Mouse (Mus musculus) T-helper 17 cell (primary cell): ENCODE data around the gene Arl5c.
"Not testable (repeated sequence)": the region's sequence is repeated elsewhere in the genome, so short reads cannot be mapped to it uniquely, and the experiment has no call there.

ENCODE experiments used
- in situ Hi-C, 2 experiments: fragments of 300-600 bp; cut with MboI, MseI; formaldehyde crosslinking; loops; 1 replicate in 1 of 2; 2 replicates in 1 of 2; pipeline ENCODE4 v1.15.1; 2025; ENCODE audit warnings: high pct_unique_total_duplicates in 2 of 2

Arl5c gene

GRCm38 (mm10) chr11:97960907-97961306 is 35.1 kb downstream of the Arl5c start:
- in situ Hi-C loops, result no loop called here

DNA sequence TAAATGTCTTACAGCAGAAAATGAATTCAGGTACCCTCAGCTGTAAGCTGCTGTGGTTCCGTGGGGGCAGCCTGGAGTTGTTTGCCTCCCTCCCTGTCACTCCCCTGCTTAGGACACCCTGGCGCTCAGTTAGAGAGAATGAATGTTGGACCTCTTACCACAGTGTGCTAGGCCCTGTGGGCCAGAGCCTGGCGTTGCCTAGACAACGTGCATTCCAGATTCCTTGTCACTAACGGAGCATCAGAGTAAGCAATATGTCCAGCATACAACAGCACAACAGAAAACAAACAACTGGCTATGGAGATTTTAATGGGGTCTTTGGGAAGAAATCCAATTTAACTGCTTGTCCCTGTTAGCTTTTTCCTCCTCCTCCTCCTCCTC is 36.7 kb downstream of the Arl5c start:
- in situ Hi-C loops, result loop anchor here in 1 of 2 experiments (10.0 kb wide), 1 partner anchor 306 kb away; no protein-coding TSS in a partner anchor

DNA sequence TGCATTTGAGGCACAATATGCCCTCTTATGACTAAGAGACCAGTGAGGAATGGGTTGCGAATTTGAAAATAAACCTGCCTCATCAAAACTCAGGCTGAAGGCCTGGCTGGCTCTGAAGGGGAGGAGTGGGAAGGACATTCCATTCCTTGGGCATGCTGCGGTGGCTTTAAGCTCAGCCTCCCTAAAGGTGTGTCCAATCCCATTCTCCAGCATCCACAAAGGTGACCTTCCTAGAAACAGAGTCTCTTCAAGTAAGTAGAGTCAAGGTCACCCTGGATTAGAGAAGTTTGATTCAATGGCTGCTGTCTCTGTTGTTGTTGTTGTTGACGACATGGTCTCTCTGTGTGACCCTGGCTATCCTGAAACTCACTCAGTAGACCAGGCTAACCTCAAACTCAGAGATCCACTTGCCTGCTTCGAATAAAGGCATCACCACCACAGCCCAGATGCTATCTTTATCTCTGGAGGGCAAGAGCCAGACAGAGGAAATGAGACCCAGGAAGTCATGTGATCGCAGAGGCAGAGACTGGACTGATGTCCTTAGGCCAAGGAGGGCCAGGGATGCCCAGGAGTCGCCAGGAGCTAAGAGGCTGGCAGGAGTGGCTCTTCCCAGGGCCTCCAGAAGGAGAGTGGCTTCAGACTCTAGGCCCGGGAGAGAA is 37.2 kb downstream of the Arl5c start:
- in situ Hi-C loops, result loop anchor here in 1 of 2 experiments (10.0 kb wide), 1 partner anchor 306 kb away; no protein-coding TSS in a partner anchor

DNA sequence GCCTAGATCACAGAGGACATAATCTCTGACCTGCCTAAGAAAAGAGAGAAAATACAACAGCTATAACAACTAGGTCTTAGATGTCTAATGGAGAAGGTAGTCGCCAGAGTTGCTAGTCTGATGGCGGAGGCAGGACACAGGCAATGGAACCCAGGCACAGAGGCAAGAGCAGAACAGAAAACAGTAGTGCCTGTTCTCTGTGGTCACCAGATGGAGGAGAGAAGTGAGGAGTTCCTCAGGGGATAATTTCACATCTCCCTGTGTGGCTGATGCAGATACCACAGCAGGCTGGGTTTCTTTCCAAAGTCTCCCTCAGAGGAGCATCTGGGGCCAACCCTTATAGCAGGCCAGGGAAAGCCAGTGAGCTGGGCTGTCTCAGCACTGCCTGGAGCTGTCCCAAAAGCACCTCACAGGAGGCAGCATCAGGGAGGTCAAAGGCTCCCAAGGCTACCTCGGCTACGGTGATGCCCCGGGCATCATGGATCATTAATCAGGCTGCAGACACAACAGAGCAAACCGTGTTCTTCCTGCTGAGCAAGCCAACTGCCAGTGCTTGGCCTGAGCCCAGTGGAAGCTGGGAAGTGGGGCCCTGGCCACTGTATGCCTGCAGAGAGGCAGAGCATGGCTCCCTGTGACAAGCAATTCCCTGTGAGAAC is 38.9 kb downstream of the Arl5c start:
- in situ Hi-C loops, result loop anchor here in 1 of 2 experiments (10.0 kb wide), 1 partner anchor 308 kb away; no protein-coding TSS in a partner anchor

DNA sequence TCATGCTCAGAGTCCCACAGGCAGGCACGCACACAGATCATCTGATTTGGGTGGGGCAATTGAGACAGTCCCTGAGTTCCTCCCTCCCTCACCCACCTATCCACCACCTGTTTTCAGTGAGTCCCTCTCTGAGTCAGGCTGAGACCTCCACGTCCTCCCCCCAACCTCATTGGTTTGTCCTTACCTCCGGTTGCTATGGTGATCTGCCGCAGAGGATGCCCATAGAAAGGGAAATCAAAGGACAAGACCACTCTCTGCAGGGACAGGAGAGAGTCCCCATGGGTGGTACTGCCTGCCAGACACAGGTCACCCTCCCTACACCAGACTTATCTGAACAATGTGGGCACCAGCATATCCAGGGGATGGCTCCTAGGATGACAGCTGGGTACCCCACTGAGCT is 40.1 kb downstream of the Arl5c start:
- in situ Hi-C loops, result loop anchor here in 1 of 2 experiments (10.0 kb wide), 1 partner anchor 309 kb away; no protein-coding TSS in a partner anchor

GRCm38 (mm10) chr11:97955146-97955902 is 40.7 kb downstream of the Arl5c start:
- in situ Hi-C loops, result loop anchor here in 1 of 2 experiments (10.0 kb wide), 1 partner anchor 309 kb away; no protein-coding TSS in a partner anchor

DNA sequence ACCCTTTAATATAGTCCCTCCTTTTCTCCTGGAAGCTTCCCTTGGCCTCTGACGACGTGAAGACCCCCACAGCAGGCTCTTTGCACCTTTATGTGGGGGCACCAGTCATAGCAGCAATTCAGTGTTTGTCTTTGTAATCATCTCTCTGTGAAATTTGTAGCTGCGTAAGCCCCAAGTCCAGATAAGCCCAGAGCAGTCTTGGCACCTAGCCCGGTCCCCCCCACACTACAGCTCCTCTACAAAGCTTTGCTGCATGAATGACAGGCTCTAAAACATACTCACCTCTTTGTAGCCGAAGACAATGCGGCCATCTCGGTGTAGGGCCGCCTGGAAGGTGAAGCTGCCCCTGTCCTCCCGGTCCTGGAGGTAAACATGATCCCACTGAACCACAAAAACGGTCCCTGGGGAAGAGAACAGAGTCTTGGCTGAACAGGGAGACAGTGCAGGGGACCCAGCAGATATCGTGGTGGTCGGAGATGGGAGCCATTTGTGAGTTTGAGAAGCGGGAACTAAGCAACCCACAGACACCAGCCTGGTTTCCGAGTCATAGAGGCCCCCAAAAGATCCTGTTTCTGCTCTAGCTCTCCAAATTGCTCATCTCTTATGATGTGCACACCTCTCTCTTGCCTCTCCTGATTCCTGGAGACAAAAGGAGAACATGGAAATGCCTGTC is 41.4 kb downstream of the Arl5c start:
- in situ Hi-C loops, result loop anchor here in 1 of 2 experiments (10.0 kb wide), 1 partner anchor 310 kb away; no protein-coding TSS in a partner anchor

DNA sequence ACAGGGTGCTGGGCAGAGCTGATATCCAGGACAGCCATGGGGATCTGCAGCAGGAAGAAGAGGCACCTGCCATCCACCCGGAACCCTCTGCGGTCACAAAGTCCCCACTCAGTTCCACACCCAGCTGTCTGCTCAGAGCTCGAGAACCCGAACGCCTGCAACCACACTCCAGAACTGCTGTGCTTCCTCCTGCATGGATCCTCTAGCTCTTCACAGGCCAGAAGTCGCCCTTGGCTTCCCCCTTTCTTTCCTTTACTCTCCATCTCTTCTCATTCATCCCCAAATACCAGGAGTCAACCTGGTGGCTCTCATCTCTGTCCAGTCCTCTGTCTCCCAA is 42.1 kb downstream of the Arl5c start:
- in situ Hi-C loops, result loop anchor here in 1 of 2 experiments (10.0 kb wide), 1 partner anchor 311 kb away; no protein-coding TSS in a partner anchor

DNA sequence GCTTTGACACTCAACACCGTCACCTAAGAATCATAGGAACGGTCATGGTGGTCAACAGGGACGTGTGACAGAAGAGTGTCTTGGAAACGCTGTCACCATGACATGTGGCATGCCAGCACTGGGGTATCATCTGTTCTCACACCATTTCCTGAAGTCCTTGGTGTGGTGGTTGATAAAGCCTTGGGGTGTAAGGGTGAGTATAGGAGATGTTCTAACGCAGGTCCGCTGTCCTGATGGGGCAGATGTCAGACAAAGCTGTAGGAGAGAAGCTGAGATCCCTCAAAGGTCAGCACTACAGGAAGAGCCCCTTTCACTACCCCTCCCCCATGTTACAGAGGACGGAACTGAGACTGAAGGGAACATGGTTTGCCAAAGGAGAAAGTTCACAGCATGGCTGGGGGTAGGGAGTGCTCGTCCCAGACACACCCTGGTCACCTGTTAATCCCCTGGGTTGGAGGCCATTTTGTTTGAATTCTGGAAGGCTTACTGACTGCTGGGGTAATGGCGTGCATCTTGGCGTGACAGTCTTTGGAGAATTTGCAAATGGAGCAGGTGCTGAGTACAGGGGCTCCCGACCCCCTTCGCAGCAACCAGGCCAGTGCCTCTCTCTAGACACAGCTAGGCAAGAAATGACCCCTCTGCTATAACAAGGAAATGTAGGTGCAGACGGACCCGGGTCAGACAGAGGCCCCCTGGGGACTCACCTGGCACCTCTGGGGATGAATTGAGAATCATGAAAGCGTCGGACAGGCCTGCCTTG is 42.6 kb downstream of the Arl5c start:
- in situ Hi-C loops, result loop anchor here in 1 of 2 experiments (10.0 kb wide), 1 partner anchor 311 kb away; no protein-coding TSS in a partner anchor

- in situ Hi-C loops, result loop anchor here in 1 of 2 experiments (10.0 kb wide), 1 partner anchor 312 kb away; no protein-coding TSS in a partner anchor
These were observed 43.5 kb downstream of the Arl5c start for GRCm38 (mm10) chr11:97952367-97953006.

DNA sequence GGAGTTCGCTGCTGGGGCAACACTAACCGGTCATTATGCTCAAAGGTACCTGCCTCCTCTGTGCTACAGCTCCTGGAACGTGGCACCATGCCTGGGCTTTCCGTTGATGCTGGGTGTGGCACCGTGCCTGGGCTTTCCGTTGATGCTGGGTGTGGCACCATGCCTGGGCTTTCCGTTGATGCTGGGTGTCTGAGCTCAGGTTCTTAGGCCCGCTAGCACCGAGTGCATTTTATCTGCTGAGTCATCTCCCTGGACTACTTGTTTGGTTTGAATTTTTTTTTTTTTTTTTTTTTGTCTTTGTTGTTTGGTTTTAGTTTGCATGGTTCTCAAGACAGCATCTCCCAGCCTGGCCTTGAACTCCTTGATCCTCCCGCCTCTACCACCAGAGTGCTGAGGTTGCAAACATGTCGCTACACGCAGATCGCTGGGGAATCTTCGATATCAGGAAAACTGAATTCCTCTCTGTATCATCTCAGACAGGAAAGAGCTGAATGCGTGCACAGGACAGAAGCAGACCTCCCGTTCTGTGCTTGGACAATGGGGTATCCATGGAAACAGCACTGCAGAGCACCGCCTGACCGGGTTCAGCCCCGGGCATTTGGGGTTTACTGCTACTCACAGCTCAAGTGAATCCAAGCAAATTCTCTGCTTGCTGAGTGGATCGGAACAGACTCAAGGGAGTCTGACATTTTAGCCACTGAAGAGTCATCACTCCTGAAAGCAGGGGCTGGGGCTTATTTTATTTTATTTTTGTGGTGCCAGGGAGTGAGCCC is 46.1 kb downstream of the Arl5c start:
- in situ Hi-C loops, result loop anchor here in 1 of 2 experiments (10.0 kb wide), 1 partner anchor 315 kb away; no protein-coding TSS in a partner anchor

DNA sequence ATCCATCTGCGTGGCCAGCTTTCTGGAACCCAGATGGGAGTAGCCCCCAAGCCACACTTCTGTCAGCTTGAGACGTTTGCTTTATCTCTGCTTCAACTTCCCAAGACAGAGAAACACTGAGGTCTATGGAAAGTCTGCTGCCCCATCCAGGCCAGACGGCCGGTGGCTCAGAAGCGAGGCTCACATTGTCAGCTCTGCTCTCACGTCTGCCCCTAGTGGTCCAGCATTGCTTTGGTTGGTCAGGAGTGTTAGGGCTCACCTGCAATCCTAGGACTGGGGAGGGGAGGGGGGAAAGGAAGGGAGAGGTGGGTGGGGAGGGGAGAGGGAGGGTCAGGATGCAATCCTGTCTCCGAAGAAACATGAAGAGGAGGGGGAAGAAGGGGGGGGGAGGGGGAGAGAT is 48.6 kb downstream of the Arl5c start:
- in situ Hi-C loops, result no loop called here

DNA sequence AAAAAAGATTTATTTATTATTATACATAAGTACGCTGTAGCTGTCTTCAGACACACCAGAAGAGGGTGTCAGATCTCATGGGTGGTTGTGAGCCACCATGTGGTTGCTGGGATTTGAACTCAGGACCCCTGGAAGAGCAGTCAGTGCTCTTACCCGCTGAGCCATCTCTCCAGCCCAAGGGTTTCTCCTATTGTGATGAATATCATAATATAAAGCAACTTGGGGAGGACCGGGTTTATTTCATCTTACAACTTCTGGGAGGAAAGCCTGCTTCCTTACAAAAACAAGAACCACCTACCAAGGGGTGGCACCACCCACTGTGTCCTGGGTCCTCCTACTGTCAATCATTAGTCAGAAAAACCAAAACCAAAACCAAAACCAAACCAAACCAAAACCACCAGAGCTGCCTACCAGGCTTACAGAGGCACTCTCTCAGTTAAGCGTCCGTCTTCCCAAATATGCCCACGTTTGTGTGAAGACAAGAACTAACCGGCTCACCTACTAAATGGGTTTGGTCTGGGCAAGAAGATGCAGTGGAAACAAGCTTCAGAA is 50.2 kb downstream of the Arl5c start:
- in situ Hi-C loops, result not testable (repeated sequence)

DNA sequence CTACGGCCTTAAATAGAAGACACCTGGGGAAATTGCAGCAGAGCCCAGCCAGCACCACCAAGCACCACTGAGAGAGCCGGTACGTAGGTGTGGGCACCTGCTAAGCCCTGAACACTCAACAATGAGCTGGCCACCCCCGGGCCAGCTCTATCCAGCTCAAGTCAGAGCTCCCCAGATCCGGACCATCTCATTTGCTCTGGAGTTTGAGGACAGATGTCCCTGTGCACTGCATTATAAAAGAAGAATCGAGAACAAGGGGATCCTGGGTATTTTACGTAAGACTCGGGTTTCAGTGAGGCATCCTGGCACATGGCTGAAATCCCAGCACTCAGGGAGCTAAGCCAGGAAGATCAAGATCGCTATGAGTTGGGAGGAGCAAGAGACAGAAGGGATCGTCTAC is 51.0 kb downstream of the Arl5c start:
- in situ Hi-C loops, result no loop called here

GRCm38 (mm10) chr11:97943256-97943655 is 52.7 kb downstream of the Arl5c start:
- in situ Hi-C loops, result no loop called here

- in situ Hi-C loops, result no loop called here
These were observed 53.4 kb downstream of the Arl5c start for GRCm38 (mm10) chr11:97942420-97943111.
